Mouse (Mus musculus) stomach, postnatal 0 days (tissue): ENCODE measurements around the gene Olfr1367. TPM values are rescaled to one million over a fixed set of nuclear protein-coding genes. Genes with fewer than 3 reads are reported as not detected.

Experiments
- ATAC-seq: fragments of 200-750 bp; cut with Nextera tagmentation; 2 replicates; pipeline ENCODE4 v1.8.0; 2017; ENCODE audit not compliant: low FRiP score, low TSS enrichment
- DNase-seq: peaks from one replicate; pipeline ENCODE4 v3.0.0-alpha.2; 2016; ENCODE audit warnings: low spot score
- H3K27ac ChIP-seq: fragments of 300-500 bp; sonication (generic); replicated peaks from 2 replicates; pipeline ENCODE4 v1.5.1; 2014; ENCODE audit warnings: mild to moderate bottlenecking, control low read depth
- H3K27me3 ChIP-seq: fragments of 300-500 bp; sonication (generic); 2 replicates; pipeline ENCODE4 v1.6.1; 2014; ENCODE audit warnings: low read length; ENCODE audit not compliant: control insufficient read depth, insufficient read depth
- H3K36me3 ChIP-seq: fragments of 300-500 bp; sonication (generic); 2 replicates; pipeline ENCODE4 v1.6.1; 2014; ENCODE audit warnings: low read length, mixed read lengths; ENCODE audit not compliant: control insufficient read depth, insufficient read depth
- H3K4me1 ChIP-seq: fragments of 300-500 bp; sonication (generic); replicated peaks from 2 replicates; pipeline ENCODE4 v1.6.1; 2014; ENCODE audit warnings: antibody characterized with exemption; ENCODE audit not compliant: control insufficient read depth, insufficient read depth
- H3K4me2 ChIP-seq: fragments of 300-500 bp; sonication (generic); replicated peaks from 2 replicates; pipeline ENCODE4 v1.6.1; 2014; ENCODE audit warnings: low read depth, mild to moderate bottlenecking, control low read depth, moderate library complexity
- H3K4me3 ChIP-seq: fragments of 300-500 bp; sonication (generic); 2 replicates; pipeline ENCODE4 v1.5.1; 2014; ENCODE audit warnings: low read depth, low read length, control low read depth
- H3K9ac ChIP-seq: fragments of 300-500 bp; sonication (generic); 2 replicates; pipeline ENCODE4 v1.6.1; 2014; ENCODE audit warnings: mild to moderate bottlenecking, low read length, control low read depth, mixed read lengths
- H3K9me3 ChIP-seq: fragments of 300-500 bp; sonication (generic); 2 replicates; pipeline ENCODE4 v1.6.1; 2016; ENCODE audit warnings: low read length; ENCODE audit not compliant: control insufficient read depth
- CTCF ChIP-seq: IDR thresholded peaks from 2 replicates; pipeline ENCODE4 v1.5.1; 2016; ENCODE audit warnings: antibody characterized with exemption, low read depth, mild to moderate bottlenecking, moderate library complexity
- EP300 ChIP-seq: optimal IDR thresholded peaks from 2 replicates; pipeline ENCODE3; 2016; ENCODE audit warnings: antibody characterized with exemption
- WGBS: fragments of 180-500 bp; shearing (Covaris S2); extraction: QIAGEN DNeasy Blood & Tissue Kit; methylation state at CpG from one replicate; pipeline ENCODE4 v1.1.7; 2014; 5-methylcytosine and 5-hydroxymethylcytosine counted together
- polyA plus RNA-seq: library from polyadenylated mRNA; unstranded; fragments of >200 nt; fragmentation: Nextera tagmentation; extraction: Ambion mirVana; gene quantifications from 2 replicates; pipeline ENCODE4 v1.2.1, GENCODE M21; 2015

Gene Olfr1367
- polyA plus RNA-seq, 1 experiment from 2014 or later: not detected

GRCm38 (mm10) chr13:21313903-21314302 is 32.8 kb upstream of the Olfr1367 start:
- Histone ChIP-seq H3K4me2 (no peak overlapping the region), H3K9ac (no peak overlapping the region), H3K36me3 (no peaks in the 10 kb centered on the region), H3K4me3 (no peak overlapping the region), H3K27ac (no peak overlapping the region), H3K27me3 (no peaks in the 10 kb centered on the region), H3K9me3 (no peaks in the 10 kb centered on the region), H3K4me1 (no peaks in the 10 kb centered on the region)
- no peak for ATAC-seq
- no peak for TF ChIP-seq EP300
- no peak for TF ChIP-seq CTCF
- DNase-seq: no peak
- WGBS: 63% methylated on average over 4 of the region's 4 CpGs

- Histone ChIP-seq H3K9ac (no peak overlapping the region), H3K4me2 (no peak overlapping the region), H3K4me1 (no peaks in the 10 kb centered on the region), H3K27ac (no peak overlapping the region), H3K4me3 (no peak overlapping the region), H3K27me3 (no peaks in the 10 kb centered on the region; the same call in 1 of the 2 replicates), H3K9me3 (no peaks in the 10 kb centered on the region), H3K36me3 (no peaks in the 10 kb centered on the region)
- no peak for DNase-seq
- TF ChIP-seq CTCF (no peak), EP300 (no peak)
- no peak for ATAC-seq
- WGBS: 59% methylated on average over 3 of the region's 3 CpGs
Measured at GRCm38 (mm10) chr13:21320262-21320661, 26.4 kb upstream of the Olfr1367 start.

DNA sequence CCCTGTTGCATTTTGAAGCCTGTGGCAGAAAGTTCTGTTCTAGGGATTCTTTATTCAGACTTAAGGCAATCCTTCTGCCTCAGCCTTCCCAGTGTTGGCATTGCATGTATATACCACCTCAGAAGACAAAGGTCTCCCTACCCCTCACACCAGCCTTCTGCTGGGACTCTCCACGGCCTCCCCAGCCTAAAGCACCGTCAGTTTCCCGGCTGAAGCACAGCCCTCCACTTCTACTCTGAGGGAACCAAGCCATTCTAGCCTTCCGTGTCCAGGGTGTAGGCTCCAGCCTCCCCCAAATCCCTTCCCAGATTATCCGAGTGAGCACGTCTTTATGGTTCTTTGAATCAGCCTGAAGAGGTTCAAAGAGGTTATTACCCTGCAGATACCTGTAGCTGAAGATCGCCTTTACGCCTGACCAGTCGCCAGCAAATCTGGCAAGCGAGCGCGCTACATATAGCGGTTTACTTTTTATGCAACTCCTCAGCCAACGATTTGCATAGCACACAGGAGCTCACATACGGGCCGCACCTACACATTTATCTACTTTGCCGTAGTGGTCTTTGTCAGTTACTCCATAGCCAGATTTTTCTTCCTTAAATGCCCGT is 24.7 kb upstream of the Olfr1367 start:
- no peak for DNase-seq
- 9% methylated on average over 18 of the region's 18 CpGs for WGBS

DNA sequence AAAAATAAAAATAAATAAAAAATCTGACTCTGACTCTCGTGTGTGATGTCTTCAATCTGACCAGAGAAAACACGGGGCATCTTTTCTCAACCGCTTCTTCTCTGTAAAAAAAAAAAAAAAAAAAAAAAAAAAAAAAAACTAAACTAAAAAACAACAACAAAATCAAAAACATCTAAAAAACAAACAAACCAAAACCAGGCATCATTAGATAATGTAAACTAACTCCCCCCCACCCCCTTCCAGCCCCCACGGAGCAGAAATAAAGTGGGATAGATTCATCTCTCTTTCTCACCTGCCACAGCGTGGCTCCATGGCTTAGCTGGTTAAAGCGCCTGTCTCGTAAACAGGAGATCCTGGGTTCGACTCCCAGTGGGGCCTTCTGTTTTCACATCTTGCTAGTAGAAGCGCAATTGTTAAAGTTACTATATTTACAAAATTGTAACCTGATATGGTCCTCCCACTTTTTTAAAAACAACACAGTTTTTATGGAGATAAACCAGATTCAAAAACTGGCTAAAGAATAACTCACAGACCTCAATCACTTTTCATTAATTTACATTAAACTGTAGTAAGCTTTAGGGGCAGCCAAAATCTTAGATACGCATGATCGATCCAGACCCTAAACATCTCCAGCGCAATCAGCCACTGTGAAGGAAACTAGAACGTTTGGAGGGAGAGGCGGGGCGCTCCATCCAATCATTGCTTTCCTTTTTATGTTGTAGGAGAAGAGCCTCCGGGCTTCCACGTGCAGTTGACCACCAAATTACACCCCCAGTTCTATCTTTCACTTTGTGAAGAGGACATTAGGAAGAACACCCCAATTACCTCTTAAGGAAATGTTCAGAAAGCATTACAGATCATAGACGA is 24.0 kb upstream of the Olfr1367 start:
- Histone ChIP-seq H3K27me3 (no peaks in the 10 kb centered on the region; the same call in 1 of the 2 replicates), H3K27ac (no peak overlapping the region), H3K4me2 (0 out of 2 replicates have a peak overlapping the region, but pooled peaks have one; percentile 11), H3K36me3 (no peaks in the 10 kb centered on the region), H3K4me3 (no peak overlapping the region), H3K9ac (no peak overlapping the region), H3K4me1 (no peaks in the 10 kb centered on the region), H3K9me3 (no peaks in the 10 kb centered on the region)
- 17% methylated on average over 18 of the region's 18 CpGs for WGBS
- DNase-seq (no peak), ATAC-seq (no peak)
- no peak for TF ChIP-seq CTCF
- TF ChIP-seq EP300: no peak

More for the DNA sequence above, 24.7 kb upstream of the Olfr1367 start:
- no peak overlapping the region for H3K27ac ChIP-seq
- H3K27me3 ChIP-seq: no peaks in the 10 kb centered on the region; the same call in 1 of the 2 replicates
- ATAC-seq: no peak
- no peaks in the 10 kb centered on the region for H3K4me1 ChIP-seq
- no peaks in the 10 kb centered on the region for H3K36me3 ChIP-seq
- no peak overlapping the region for H3K9ac ChIP-seq
- H3K4me2 ChIP-seq: peak overlapping the region; percentile 34; the same call in 1 of the 2 replicates
- H3K4me3 ChIP-seq: 0 out of 2 replicates have a peak overlapping the region, but pooled peaks have one; percentile 6
- TF ChIP-seq EP300 (no peak), CTCF (no peak)
- H3K9me3 ChIP-seq: no peaks in the 10 kb centered on the region

- Histone ChIP-seq H3K9me3 (no peaks in the 10 kb centered on the region), H3K27me3 (no peaks in the 10 kb centered on the region; the same call in 1 of the 2 replicates), H3K4me3 (no peak overlapping the region), H3K9ac (no peak overlapping the region), H3K4me1 (no peaks in the 10 kb centered on the region), H3K4me2 (no peak overlapping the region), H3K27ac (no peak overlapping the region), H3K36me3 (no peaks in the 10 kb centered on the region)
- DNase-seq: no peak
- no peak for TF ChIP-seq EP300
- no peak for TF ChIP-seq CTCF
- no peak for ATAC-seq
- WGBS: 62% methylated on average over 6 of the region's 6 CpGs
Measured at GRCm38 (mm10) chr13:21323405-21323804, 23.3 kb upstream of the Olfr1367 start.
